In the genomic region with DNA sequence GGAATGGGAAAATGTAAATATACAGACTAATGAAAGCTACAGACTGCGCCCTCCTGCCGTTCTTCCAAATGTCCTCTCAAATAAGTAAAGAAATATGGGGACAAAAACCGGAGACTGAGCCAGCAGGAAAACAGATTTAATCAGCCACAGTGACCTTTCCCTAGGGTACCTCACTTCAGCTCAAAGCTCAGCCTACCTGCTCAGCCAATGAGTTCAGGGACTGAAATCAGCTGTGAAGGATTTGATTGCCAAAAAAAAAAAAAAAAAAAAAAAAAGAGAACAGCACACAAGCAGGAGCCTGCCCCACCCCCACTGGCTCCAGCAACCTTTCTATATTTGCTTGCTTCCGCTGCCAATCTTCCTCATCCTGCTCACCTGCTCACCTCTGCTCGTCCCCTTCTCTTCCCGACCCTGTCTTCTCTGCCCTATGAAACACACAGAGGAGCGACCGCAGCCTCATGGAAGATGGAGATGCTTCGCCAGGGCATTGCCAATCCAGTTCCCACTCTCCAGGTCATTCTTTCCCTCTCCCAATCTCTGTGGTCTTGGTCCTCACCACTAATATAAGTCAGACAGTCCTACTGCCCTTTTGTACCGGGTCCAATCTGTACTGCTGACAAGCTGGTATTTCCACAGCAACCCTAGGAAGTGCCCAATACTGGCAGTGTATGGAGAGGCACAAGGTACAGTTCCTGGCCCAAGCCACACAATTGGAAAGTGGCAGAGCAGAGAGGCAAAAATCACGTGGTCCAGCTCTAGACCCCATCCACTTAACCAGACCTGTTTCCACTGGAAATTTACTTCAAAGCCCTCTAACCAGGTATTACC, we compare ENCODE assay signal across 12 mouse cellular contexts. TPM values are rescaled to one million over a fixed set of nuclear protein-coding genes. Genes with fewer than 3 reads are reported as not detected.
DNase-seq lines count a peak whose midpoint lies in the region; ATAC-seq and TF ChIP-seq lines count a peak whose summit lies in the region.
"Had no signal": no experiment of that assay in that cellular context is flagged by ENCODE, and none has a peak within 500 bp of the region (broad histone marks: within the 10 kb centered on the region; RNA-seq: fewer than 3 reads in every experiment).

No protein-coding gene starts in this region.

- TF ChIP-seq POLR2A in MEL (IDR thresholded peaks at IDR 0.05; ENCODE audit: control insufficient read depth in 1 of 2, insufficient read depth in 1 of 2, low read depth in 1 of 2, low read length in 2 of 2, poor library complexity in 1 of 2), result no peak

- no peak for ATAC-seq in kidney, embryonic 14.5 days (ENCODE audit: low FRiP score, low TSS enrichment)
- no peak for ATAC-seq in liver, embryonic 13.5 days (ENCODE audit: low read depth)
- ATAC-seq: intestine, embryonic 15.5 days had no signal

- H3K9ac ChIP-seq in kidney, embryonic 14.5 days (ENCODE audit: low read depth, low read length), result no peak overlapping the region
- H3K9ac ChIP-seq in MEL (ENCODE audit: control insufficient read depth, low read depth, low read length, poor library complexity, severe bottlenecking), result no peak overlapping the region
- H3K9ac ChIP-seq in liver, embryonic 13.5 days, result no peak overlapping the region
- H3K9ac ChIP-seq: intestine, embryonic 15.5 days; limb, embryonic 13.5 days had no signal

- peaks cover 16% of the 10 kb centered on the region for H3K79me2 ChIP-seq in MEL (ENCODE audit: control insufficient read depth, insufficient read depth, low read length, poor library complexity)

- no peak for TF ChIP-seq EP300 in MEL (IDR thresholded peaks at IDR 0.05; ENCODE audit: low read depth in 1 of 2, low read length in 2 of 2)

- no peak for TF ChIP-seq CTCF in MEL (IDR thresholded peaks at IDR 0.05 in 2 of 3, conservative IDR thresholded peaks at IDR 0.05 in 1 of 3; ENCODE audit: control insufficient read depth in 1 of 3, insufficient read depth in 1 of 3, low read depth in 2 of 3, low read length in 3 of 3, poor library complexity in 1 of 3, severe bottlenecking in 1 of 3)

- no peak overlapping the region for H3K4me2 ChIP-seq in kidney, embryonic 14.5 days (replicated peaks; ENCODE audit: low read depth, low read length)
- no peak overlapping the region for H3K4me2 ChIP-seq in liver, embryonic 13.5 days
- H3K4me2 ChIP-seq: intestine, embryonic 15.5 days; limb, embryonic 13.5 days had no signal

- no peak overlapping the region for H3K27ac ChIP-seq in kidney, embryonic 14.5 days (ENCODE audit: low read depth, low read length)
- no peak overlapping the region for H3K27ac ChIP-seq in MEL (ENCODE audit: control insufficient read depth, low read depth, low read length)
- peak overlapping the region; percentile 18 for H3K27ac ChIP-seq in liver, embryonic 13.5 days
- H3K27ac ChIP-seq: intestine, embryonic 15.5 days; limb, embryonic 13.5 days; macrophage had no signal

- H3K4me3 ChIP-seq in kidney, embryonic 14.5 days (ENCODE audit: low read length), result no peak overlapping the region
- no peak overlapping the region for H3K4me3 ChIP-seq in MEL (ENCODE audit: control insufficient read depth in 1 of 2, insufficient read depth in 1 of 2, low read depth in 2 of 2, low read length in 2 of 2)
- no peak overlapping the region for H3K4me3 ChIP-seq in liver, embryonic 13.5 days (replicated peaks)
- H3K4me3 ChIP-seq: intestine, embryonic 15.5 days; limb, embryonic 13.5 days had no signal

- 86% methylated on average over 11 of the region's 11 CpGs for WGBS in kidney, embryonic 14.5 days
- WGBS in liver, embryonic 13.5 days (ENCODE audit: insufficient replicate concordance), result 58% methylated on average over 11 of the region's 11 CpGs

- peak; percentile 85 for DNase-seq in kidney, adult 11 months
- DNase-seq in MEL (ENCODE audit: low read depth, low spot score), result no peak
- peak; percentile 77 for DNase-seq in cerebellum, adult 9-10 months
- DNase-seq in liver, embryonic 13.5 days, result no peak
- DNase-seq in right cerebral cortex, postnatal 25 days, result no peak
- DNase-seq in layer of hippocampus, adult 9-10 months (ENCODE audit: low spot score), result no peak
- DNase-seq in embryo, embryonic 10 days (ENCODE audit: low spot score), result no peak
- DNase-seq: heart, postnatal 36 days had no signal

- no peaks in the 10 kb centered on the region for H3K36me3 ChIP-seq in kidney, embryonic 14.5 days (ENCODE audit: control insufficient read depth, insufficient read depth, low read length)
- H3K36me3 ChIP-seq in MEL (ENCODE audit: control insufficient read depth in 1 of 2, insufficient read depth in 2 of 2, low read length in 2 of 2), result peaks cover 0 to 13% of the 10 kb centered on the region in 2 experiments; a peak in 2 of 4 replicates
- no peaks in the 10 kb centered on the region for H3K36me3 ChIP-seq in liver, embryonic 13.5 days
- H3K36me3 ChIP-seq: intestine, embryonic 15.5 days; limb, embryonic 13.5 days had no signal

- H3K27me3 ChIP-seq in kidney, embryonic 14.5 days (ENCODE audit: control insufficient read depth, insufficient read depth, low read length), result no peaks in the 10 kb centered on the region
- no peaks in the 10 kb centered on the region for H3K27me3 ChIP-seq in MEL (ENCODE audit: control insufficient read depth in 1 of 2, insufficient read depth in 2 of 2, low read length in 2 of 2)
- no peaks in the 10 kb centered on the region for H3K27me3 ChIP-seq in liver, embryonic 13.5 days
- H3K27me3 ChIP-seq: intestine, embryonic 15.5 days; limb, embryonic 13.5 days had no signal

- H3K4me1 ChIP-seq in kidney, embryonic 14.5 days (ENCODE audit: control insufficient read depth, insufficient read depth, low read length), result peaks cover 10% of the 10 kb centered on the region; the same call in 1 of the 2 replicates
- H3K4me1 ChIP-seq in MEL (ENCODE audit: control insufficient read depth in 1 of 2, insufficient read depth in 2 of 2, low read length in 2 of 2), result peaks cover 0 to 15% of the 10 kb centered on the region in 2 experiments; a peak in 2 of 4 replicates
- H3K4me1 ChIP-seq in liver, embryonic 13.5 days (replicated peaks), result peaks cover 36% of the 10 kb centered on the region

- TF ChIP-seq RAD21 in MEL (IDR thresholded peaks at IDR 0.05; ENCODE audit: low read depth, low read length), result no peak

- no peaks in the 10 kb centered on the region for H3K9me3 ChIP-seq in kidney, embryonic 14.5 days (ENCODE audit: control insufficient read depth, low read length)
- H3K9me3 ChIP-seq in MEL (replicated peaks; ENCODE audit: insufficient read depth, low read length), result no peaks in the 10 kb centered on the region
- H3K9me3 ChIP-seq in liver, embryonic 13.5 days (replicated peaks), result no peaks in the 10 kb centered on the region
- H3K9me3 ChIP-seq: intestine, embryonic 15.5 days; limb, embryonic 13.5 days had no signal

TF ChIP-seq in MEL, 35 proteins besides CTCF, POLR2A, EP300 and RAD21:
- no peak for TF ChIP-seq TCF12 (IDR thresholded peaks at IDR 0.05; ENCODE audit: low read depth, low read length)
- TF ChIP-seq MYC (IDR thresholded peaks at IDR 0.05; ENCODE audit: low read depth, low read length), result no peak
- no peak for TF ChIP-seq ZKSCAN1 (IDR thresholded peaks at IDR 0.05; ENCODE audit: low read depth, low read length)
- no peak for TF ChIP-seq MEF2A (IDR thresholded peaks at IDR 0.05; ENCODE audit: extremely low read depth, insufficient replicate concordance, low read depth, low read length, poor library complexity, severe bottlenecking)
- TF ChIP-seq NELFE (IDR thresholded peaks at IDR 0.05; ENCODE audit: low read depth, low read length), result no peak
- TF ChIP-seq TAL1 (IDR thresholded peaks at IDR 0.05; ENCODE audit: low read length), result no peak
- TF ChIP-seq ZNF384 (IDR thresholded peaks at IDR 0.05; ENCODE audit: low read depth, low read length), result peak; percentile 80

RNA-seq across cellular contexts. Expression of gene Bckdha, which starts 3.0 kb away (rescaled TPM):
- polyA plus RNA-seq in kidney, embryonic 14.5 days (2014; fragmentation: Nextera tagmentation; extraction: Ambion mirVana), result 60.6 and 69.6 TPM in 2 replicates
- 21.4 and 27.0 TPM in 2 replicates for total RNA-seq in MEL (2012; rRNA removed)
- 10 to 100 TPM in 1 of 2 experiments, not detected in 1; 33.1 TPM for polyA plus RNA-seq in MEL (2012; ENCODE audit: insufficient read depth in 1 of 2, insufficient read length in 2 of 2, low read depth in 1 of 2, low replicate concordance in 2 of 2, missing spikeins in 1 of 2)
- 20.0 and 21.6 TPM in 2 replicates for polyA plus RNA-seq in liver, embryonic 13.5 days (2015; fragmentation: Nextera tagmentation; extraction: Ambion mirVana)

RNA-seq across cellular contexts. Expression of gene Exosc5, which starts 3.1 kb away (rescaled TPM):
- polyA plus RNA-seq in kidney, embryonic 14.5 days (2014; fragmentation: Nextera tagmentation; extraction: Ambion mirVana), result 93.5 and 98.8 TPM in 2 replicates
- 106 and 109 TPM in 2 replicates for total RNA-seq in MEL (2012; rRNA removed)
- 100 to 1,000 TPM in 1 of 2 experiments, not detected in 1; 134 TPM for polyA plus RNA-seq in MEL (2012; ENCODE audit: insufficient read depth in 1 of 2, insufficient read length in 2 of 2, low read depth in 1 of 2, low replicate concordance in 2 of 2, missing spikeins in 1 of 2)
- polyA plus RNA-seq in liver, embryonic 13.5 days (2015; fragmentation: Nextera tagmentation; extraction: Ambion mirVana), result 62.3 and 68.8 TPM in 2 replicates

RNA-seq across cellular contexts. Expression of gene Tmem91, which starts 19.2 kb away (rescaled TPM):
- 1.8 and 2.5 TPM in 2 replicates for polyA plus RNA-seq in kidney, embryonic 14.5 days (2014; fragmentation: Nextera tagmentation; extraction: Ambion mirVana)
- total RNA-seq in MEL (2012; rRNA removed), result 0.59 and 0.89 TPM in 2 replicates
- 1 to 10 TPM in 1 of 2 experiments, not detected in 1; 3.3 TPM for polyA plus RNA-seq in MEL (2012; ENCODE audit: insufficient read depth in 1 of 2, insufficient read length in 2 of 2, low read depth in 1 of 2, low replicate concordance in 2 of 2, missing spikeins in 1 of 2)
- 1.0 and 1.1 TPM in 2 replicates for polyA plus RNA-seq in liver, embryonic 13.5 days (2015; fragmentation: Nextera tagmentation; extraction: Ambion mirVana)
- total RNA-seq: heart, postnatal 36 days had no signal

RNA-seq across cellular contexts. Expression of gene B9d2, which starts 24.8 kb away (rescaled TPM):
- 33.6 and 36.5 TPM in 2 replicates for polyA plus RNA-seq in kidney, embryonic 14.5 days (2014; fragmentation: Nextera tagmentation; extraction: Ambion mirVana)
- 70.4 TPM in 2 replicates for total RNA-seq in MEL (2012; rRNA removed)
- 100 to 1,000 TPM in 1 of 2 experiments, not detected in 1; 108 TPM for polyA plus RNA-seq in MEL (2012; ENCODE audit: insufficient read depth in 1 of 2, insufficient read length in 2 of 2, low read depth in 1 of 2, low replicate concordance in 2 of 2, missing spikeins in 1 of 2)
- polyA plus RNA-seq in liver, embryonic 13.5 days (2015; fragmentation: Nextera tagmentation; extraction: Ambion mirVana), result 21.8 and 25.1 TPM in 2 replicates

RNA-seq across cellular contexts. Expression of gene B3gnt8, which starts 29.4 kb away (rescaled TPM):
- 4.5 and 5.2 TPM in 2 replicates for polyA plus RNA-seq in kidney, embryonic 14.5 days (2014; fragmentation: Nextera tagmentation; extraction: Ambion mirVana)
- 0.46 TPM in 2 replicates for total RNA-seq in MEL (2012; rRNA removed)
- polyA plus RNA-seq in MEL (2012; ENCODE audit: insufficient read depth in 1 of 2, insufficient read length in 2 of 2, low read depth in 1 of 2, low replicate concordance in 2 of 2, missing spikeins in 1 of 2), result 1 to 10 TPM in 1 of 2 experiments, not detected in 1; 1.6 TPM
- polyA plus RNA-seq in liver, embryonic 13.5 days (2015; fragmentation: Nextera tagmentation; extraction: Ambion mirVana), result 2.1 and 2.2 TPM in 2 replicates

Comparison
In these comparisons a context has a peak if more than half of its experiments do, and no peak if none do; other contexts are left out.
1. DNase-seq: peak in kidney, adult 11 months (single experiment) and cerebellum, adult 9-10 months (single experiment); none in MEL (single experiment), liver, embryonic 13.5 days (single experiment), right cerebral cortex, postnatal 25 days (single experiment), layer of hippocampus, adult 9-10 months (single experiment) and embryo, embryonic 10 days (single experiment).